Mouse (Mus musculus): ENCODE measurements around the gene Adam1b.

DNA sequence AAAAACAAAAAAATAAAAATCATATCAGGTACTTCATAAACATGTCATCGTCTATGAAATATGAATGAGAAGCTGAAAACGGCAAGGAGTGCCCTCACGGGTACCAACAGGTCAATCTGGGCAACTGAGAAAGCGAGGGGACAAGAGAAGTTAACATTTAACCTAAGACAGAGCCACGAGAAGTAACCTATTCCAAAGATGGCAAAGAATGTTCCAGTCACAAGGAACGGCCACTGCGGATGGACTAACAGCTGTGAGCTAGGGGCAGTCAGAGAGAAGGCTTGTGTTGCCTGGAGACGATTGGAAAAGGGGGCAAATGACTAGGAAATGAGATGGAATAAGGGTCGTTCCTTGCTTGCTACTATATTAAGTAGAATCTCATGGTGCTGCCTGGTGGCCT lies 52.8 kb downstream of the Adam1b start:
- TF ChIP-seq EP300 (IDR thresholded peaks at IDR 0.05) (no peak), CTCF (IDR thresholded peaks at IDR 0.05) (no peak)
